Mouse (Mus musculus) bone marrow macrophage, adult 2 months (primary cell): ENCODE results near the gene Mgst2.

ENCODE experiments used
- CTCF ChIP-seq: IDR thresholded peaks from 2 replicates; pipeline ENCODE4 v1.5.1; 2012; ENCODE audit warnings: low read depth, mild to moderate bottlenecking, low read length, moderate library complexity
- POLR2A ChIP-seq: IDR thresholded peaks from 2 replicates; pipeline ENCODE4 v1.6.1; 2012; ENCODE audit warnings: mild to moderate bottlenecking, low read depth, low read length, borderline replicate concordance

- TF ChIP-seq POLR2A = no peak
- no peak for TF ChIP-seq CTCF
Observed at GRCm38 (mm10) chr3:51731949-51732636, 71.9 kb downstream of the Mgst2 start.
